Mouse (Mus musculus) forebrain, embryonic 14.5 days (tissue): ENCODE data around the gene Lsm2. TPM values are rescaled to one million over a fixed set of nuclear protein-coding genes. Genes with fewer than 3 reads are reported as not detected.

ENCODE experiments used
- ATAC-seq: fragments of 200-750 bp; cut with Nextera tagmentation; 2 replicates; pipeline ENCODE4 v1.8.0; 2017; ENCODE audit warnings: mild to moderate bottlenecking, moderate library complexity
- DNase-seq: peaks from one replicate; pipeline ENCODE4 v3.0.0-alpha.2; 2015; ENCODE audit warnings: low spot score
- H3K27ac ChIP-seq: fragments of 300-500 bp; sonication (generic); 2 replicates; pipeline ENCODE4 v1.5.1; 2014; ENCODE audit warnings: low read depth, mild to moderate bottlenecking, control low read depth, low read length, moderate library complexity
- H3K27me3 ChIP-seq: fragments of 300-500 bp; sonication (generic); replicated peaks from 2 replicates; pipeline ENCODE4 v1.6.1; 2014; ENCODE audit warnings: low read length, control low read depth, mixed read lengths; ENCODE audit not compliant: control insufficient read depth, insufficient read depth
- H3K36me3 ChIP-seq: fragments of 300-500 bp; sonication (generic); 2 replicates; pipeline ENCODE4 v1.6.1; 2014; ENCODE audit warnings: low read length, control low read depth; ENCODE audit not compliant: control insufficient read depth, insufficient read depth
- H3K4me1 ChIP-seq: fragments of 300-500 bp; sonication (generic); 2 replicates; pipeline ENCODE4 v1.6.1; 2014; ENCODE audit warnings: antibody characterized with exemption, low read length, control low read depth; ENCODE audit not compliant: control insufficient read depth, insufficient read depth
- H3K4me2 ChIP-seq: fragments of 300-500 bp; sonication (generic); 2 replicates; pipeline ENCODE4 v1.6.1; 2014; ENCODE audit warnings: mild to moderate bottlenecking, control low read depth, low read length
- H3K4me3 ChIP-seq: fragments of 300-500 bp; sonication (generic); 2 replicates; pipeline ENCODE4 v1.5.1; 2014; ENCODE audit warnings: low read depth, low read length, control low read depth
- H3K9ac ChIP-seq: fragments of 300-500 bp; sonication (generic); 2 replicates; pipeline ENCODE4 v1.6.1; 2014; ENCODE audit warnings: mild to moderate bottlenecking, low read length, control low read depth, moderate library complexity
- H3K9me3 ChIP-seq: fragments of 300-500 bp; sonication (generic); replicated peaks from 2 replicates; pipeline ENCODE4 v1.6.1; 2016; ENCODE audit warnings: low read length, control low read depth, mixed read lengths; ENCODE audit not compliant: control insufficient read depth
- WGBS: fragments of 180-500 bp; shearing (Covaris S2); extraction: QIAGEN DNeasy Blood & Tissue Kit; methylation state at CpG from one replicate; pipeline ENCODE4 v1.1.7; 2014; 5-methylcytosine and 5-hydroxymethylcytosine counted together
- polyA plus RNA-seq: library from polyadenylated mRNA; unstranded; fragments of >200 nt; fragmentation: Nextera tagmentation; extraction: Ambion mirVana; gene quantifications from 2 replicates; pipeline ENCODE4 v1.2.1, GENCODE M21; 2014

The Lsm2 gene
- polyA plus RNA-seq = 131 and 148 TPM in 2 replicates

- peak; percentile 97 for DNase-seq
- peak; percentile 98 for ATAC-seq
- peak within 1 kb of the TSS; percentile 90 for H3K9ac ChIP-seq
These were observed at the start of gene Lsm2 for GRCm38 (mm10) chr17:34981690-34982180. Lsm2 (plus strand) TSS chr17:34981862.

DNA sequence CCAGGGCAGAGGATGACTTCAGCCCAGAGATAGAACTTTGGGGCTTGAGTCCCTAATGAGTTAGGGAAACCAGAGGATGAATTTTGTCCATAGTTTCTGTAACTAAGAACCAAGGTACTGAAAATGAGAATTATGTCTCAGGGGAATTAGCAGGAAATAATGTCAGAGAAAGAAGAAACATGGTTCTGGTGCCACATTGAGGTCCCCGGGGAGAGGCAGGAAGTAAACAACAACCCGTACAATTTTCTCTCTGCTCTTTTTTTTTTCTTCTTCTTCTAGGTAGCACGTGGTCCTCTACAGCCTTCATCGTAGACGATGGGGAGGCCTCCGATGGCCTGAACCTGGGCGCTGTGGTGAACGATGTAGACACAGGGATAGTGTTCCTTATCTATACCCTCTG is 49.4 kb upstream of the Lsm2 start:
- 91% methylated on average over 8 of the region's 8 CpGs for WGBS
- peak overlapping the region; percentile 79 for H3K9ac ChIP-seq
- peak overlapping the region; percentile 97 for H3K4me2 ChIP-seq
- peaks cover 7% of the 10 kb centered on the region; the same call in 1 of the 2 replicates for H3K4me1 ChIP-seq
- no peak overlapping the region for H3K27ac ChIP-seq
- H3K27me3 ChIP-seq = no peaks in the 10 kb centered on the region
- ATAC-seq (no peak), DNase-seq (no peak)
- H3K36me3 ChIP-seq = 0 out of 2 replicates have a peak, but pooled peaks cover 6% of the 10 kb centered on the region
- H3K9me3 ChIP-seq = no peaks in the 10 kb centered on the region
- peak overlapping the region; percentile 68 for H3K4me3 ChIP-seq

More at GRCm38 (mm10) chr17:34981690-34982180, at the start of gene Lsm2:
- H3K4me3 ChIP-seq = peak within 1 kb of the TSS; percentile 75
- WGBS = under 1% methylated on average over 58 of the region's 58 CpGs
- H3K27ac ChIP-seq = peak within 1 kb of the TSS; percentile 96
- H3K4me2 ChIP-seq = peak within 1 kb of the TSS; percentile 67
- H3K27me3 ChIP-seq = no peaks in the 10 kb centered on the region
- H3K36me3 ChIP-seq = peaks cover 18% of the 10 kb centered on the region
- no peaks in the 10 kb centered on the region for H3K9me3 ChIP-seq
- H3K4me1 ChIP-seq = peaks cover 12% of the 10 kb centered on the region

DNA sequence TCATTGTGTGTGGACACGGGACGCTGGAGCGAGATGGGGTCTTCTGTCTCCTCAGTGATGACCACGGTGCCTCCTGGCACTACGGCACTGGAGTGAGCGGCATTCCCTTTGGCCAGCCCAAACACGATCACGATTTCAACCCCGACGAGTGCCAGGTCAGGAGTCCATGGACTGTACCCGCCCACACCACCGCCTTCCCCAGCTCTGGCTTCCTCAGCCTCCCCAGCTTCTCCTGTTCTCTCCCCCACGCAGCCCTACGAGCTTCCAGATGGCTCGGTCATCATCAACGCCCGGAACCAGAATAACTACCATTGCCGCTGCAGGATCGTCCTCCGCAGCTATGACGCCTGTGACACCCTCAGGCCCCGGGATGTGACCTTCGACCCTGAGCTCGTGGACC is 47.6 kb upstream of the Lsm2 start:
- Histone ChIP-seq H3K27me3 (no peaks in the 10 kb centered on the region), H3K36me3 (0 out of 2 replicates have a peak, but pooled peaks cover 6% of the 10 kb centered on the region), H3K4me1 (peaks cover 7% of the 10 kb centered on the region; the same call in 1 of the 2 replicates), H3K4me3 (no peak overlapping the region), H3K27ac (peak overlapping the region; percentile 30; the same call in 1 of the 2 replicates), H3K9ac (no peak overlapping the region), H3K4me2 (no peak overlapping the region), H3K9me3 (no peaks in the 10 kb centered on the region)
- ATAC-seq (no peak), DNase-seq (no peak)
- WGBS = 80% methylated on average over 24 of the region's 24 CpGs

- no peaks in the 10 kb centered on the region for H3K27me3 ChIP-seq
These were observed 46.8 kb upstream of the Lsm2 start for GRCm38 (mm10) chr17:34934830-34935229.

GRCm38 (mm10) chr17:34937960-34938505 is 43.6 kb upstream of the Lsm2 start:
- DNase-seq = no peak
- 89% methylated on average over 6 of the region's 6 CpGs for WGBS
- Histone ChIP-seq H3K4me2 (no peak overlapping the region), H3K27me3 (no peaks in the 10 kb centered on the region), H3K36me3 (0 out of 2 replicates have a peak, but pooled peaks cover 6% of the 10 kb centered on the region), H3K4me3 (no peak overlapping the region), H3K27ac (no peak overlapping the region), H3K9ac (no peak overlapping the region), H3K4me1 (no peaks in the 10 kb centered on the region), H3K9me3 (no peaks in the 10 kb centered on the region)
- no peak for ATAC-seq

More at GRCm38 (mm10) chr17:34934830-34935229, 46.8 kb upstream of the Lsm2 start:
- Histone ChIP-seq H3K9me3 (no peaks in the 10 kb centered on the region), H3K36me3 (0 out of 2 replicates have a peak, but pooled peaks cover 6% of the 10 kb centered on the region), H3K4me2 (no peak overlapping the region), H3K9ac (no peak overlapping the region), H3K4me3 (no peak overlapping the region), H3K27ac (no peak overlapping the region), H3K4me1 (peaks cover 7% of the 10 kb centered on the region; the same call in 1 of the 2 replicates)
- no peak for ATAC-seq
- DNase-seq = no peak
- WGBS = 66% methylated on average over 8 of the region's 8 CpGs

GRCm38 (mm10) chr17:34941344-34942041 is 40.2 kb upstream of the Lsm2 start:
- no peaks in the 10 kb centered on the region for H3K9me3 ChIP-seq
- H3K36me3 ChIP-seq = no peaks in the 10 kb centered on the region
- H3K4me3 ChIP-seq = peak overlapping the region; percentile 7; the same call in 1 of the 2 replicates
- no peak for DNase-seq
- H3K27ac ChIP-seq = no peak overlapping the region; the same call in 1 of the 2 replicates
- H3K4me1 ChIP-seq = no peaks in the 10 kb centered on the region
- H3K9ac ChIP-seq = peak overlapping the region; percentile 4; the same call in 1 of the 2 replicates
- ATAC-seq = 0 out of 2 replicates have a peak, but pooled peaks have one; percentile 20
- WGBS = 5% methylated on average over 15 of the region's 15 CpGs
- H3K27me3 ChIP-seq = no peaks in the 10 kb centered on the region
- peak overlapping the region; percentile 34 for H3K4me2 ChIP-seq

- Histone ChIP-seq H3K9me3 (no peaks in the 10 kb centered on the region), H3K4me2 (no peak overlapping the region)
These were observed 38.4 kb upstream of the Lsm2 start for GRCm38 (mm10) chr17:34943128-34943815.

GRCm38 (mm10) chr17:34944362-34944761 is 37.3 kb upstream of the Lsm2 start:
- H3K27ac ChIP-seq = no peak overlapping the region
- no peak for ATAC-seq
- no peaks in the 10 kb centered on the region for H3K27me3 ChIP-seq
- DNase-seq = no peak
- no peak overlapping the region for H3K4me3 ChIP-seq
- no peak overlapping the region for H3K4me2 ChIP-seq
- no peaks in the 10 kb centered on the region for H3K9me3 ChIP-seq
- no peak overlapping the region for H3K9ac ChIP-seq
- H3K36me3 ChIP-seq = peaks cover 13% of the 10 kb centered on the region; the same call in 1 of the 2 replicates
- H3K4me1 ChIP-seq = no peaks in the 10 kb centered on the region

More at GRCm38 (mm10) chr17:34943128-34943815, 38.4 kb upstream of the Lsm2 start:
- no peak overlapping the region for H3K4me3 ChIP-seq
- no peaks in the 10 kb centered on the region for H3K4me1 ChIP-seq
- H3K27ac ChIP-seq = no peak overlapping the region
- no peak for ATAC-seq
- peaks cover 5% of the 10 kb centered on the region; the same call in 1 of the 2 replicates for H3K36me3 ChIP-seq
- no peak for DNase-seq
- 81% methylated on average over 4 of the region's 4 CpGs for WGBS
- H3K9ac ChIP-seq = no peak overlapping the region
- no peaks in the 10 kb centered on the region for H3K27me3 ChIP-seq
